15 mouse cellular contexts compared by ENCODE assay signal in genomic region chr4:65684401-65684800, GRCm38 (mm10).
DNase-seq lines count a peak whose midpoint lies in the region; ATAC-seq and TF ChIP-seq lines count a peak whose summit lies in the region.
"Had no signal": no experiment of that assay in that cellular context is flagged by ENCODE, and none has a peak within 500 bp of the region (broad histone marks: within the 10 kb centered on the region; RNA-seq: fewer than 3 reads in every experiment).

No protein-coding gene starts in this region.

- TF ChIP-seq POLR2A in brain, embryonic 14.5 days (IDR thresholded peaks at IDR 0.05; ENCODE audit: borderline replicate concordance, extremely low read depth, insufficient read depth, insufficient read length, poor library complexity, severe bottlenecking), result no peak

- peak; percentile 49; the same call in 1 of the 2 replicates for ATAC-seq in cerebellum, adult (ENCODE audit: insufficient number of reproducible peaks, low FRiP score, low TSS enrichment)
- ATAC-seq: CD4-positive, CD25-positive, alpha-beta regulatory T cell, adult 4 months; forebrain, embryonic 15.5 days; forebrain, postnatal 0 days had no signal

- DNase-seq in cerebellum, postnatal 4 days (ENCODE audit: low spot score in 2 of 2), result no peak
- DNase-seq in cerebellum, postnatal 25 days, result peak; percentile 35 to 54
- no peak for DNase-seq in cerebellum, adult 11 months
- DNase-seq in MN1 (ENCODE audit: low spot score), result peak; percentile 44
- DNase-seq in brain, embryonic 14.5 days (ENCODE audit: low read depth), result peak; percentile 43
- DNase-seq in layer of hippocampus, adult 8-10 months (ENCODE audit: low spot score in 2 of 2), result no peak
- DNase-seq: adrenal gland, adult 2 months; adrenal gland, postnatal 10 days; adrenal gland, postnatal 25 days; B cell, adult 2 months; cerebellum, adult 8-10 months; forebrain, postnatal 0 days had no signal

- TF ChIP-seq CTCF in brain, embryonic 14.5 days (IDR thresholded peaks at IDR 0.05; ENCODE audit: borderline replicate concordance, extremely low read depth, insufficient read depth, insufficient read length), result no peak

Comparison
In these comparisons a context has a peak if more than half of its experiments do, and no peak if none do; other contexts are left out.
1. DNase-seq: peak in cerebellum, postnatal 25 days (2 of 2), MN1 (single experiment) and brain, embryonic 14.5 days (single experiment); none in cerebellum, postnatal 4 days (0 of 2), cerebellum, adult 11 months (single experiment) and layer of hippocampus, adult 8-10 months (0 of 2).